In the genomic region with DNA sequence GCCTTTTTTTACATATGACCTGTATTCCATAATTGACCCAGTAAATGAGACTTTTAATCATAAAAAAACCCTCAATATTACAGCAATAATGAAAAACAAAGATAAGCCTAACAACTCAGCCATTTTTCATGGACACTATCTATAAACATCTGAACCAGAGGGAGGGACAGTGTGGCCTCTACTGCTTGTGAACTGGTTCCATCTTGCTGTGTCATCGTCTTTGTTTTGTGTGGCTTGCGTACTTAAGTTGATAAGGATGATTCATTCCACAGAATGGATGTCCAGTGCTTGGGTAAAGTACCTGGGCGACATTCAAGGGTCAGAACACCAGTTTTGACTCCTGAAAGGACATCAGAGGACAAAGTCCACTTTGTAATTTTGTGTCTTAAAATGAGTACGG, we compare ENCODE assay signal across 13 mouse cellular contexts. TPM values are rescaled to one million over a fixed set of nuclear protein-coding genes. Genes with fewer than 3 reads are reported as not detected.
DNase-seq lines count a peak whose midpoint lies in the region; ATAC-seq and TF ChIP-seq lines count a peak whose summit lies in the region.
"Had no signal": no experiment of that assay in that cellular context is flagged by ENCODE, and none has a peak within 500 bp of the region (broad histone marks: within the 10 kb centered on the region; RNA-seq: fewer than 3 reads in every experiment).

No protein-coding gene starts in this region.

- DNase-seq in heart, postnatal 14 days = no peak
- DNase-seq in limb, embryonic 10.5 days (ENCODE audit: low spot score) = no peak
- no peak for DNase-seq in G1E (ENCODE audit: low spot score)
- no peak for DNase-seq in adrenal gland, adult 8-10 months
- no peak for DNase-seq in natural killer cell, adult 2 months (ENCODE audit: low spot score in 2 of 2)

- no peak overlapping the region for H3K4me2 ChIP-seq in heart, embryonic 12.5 days
- peak overlapping the region; percentile 50; the same call in 1 of the 2 replicates for H3K4me2 ChIP-seq in limb, embryonic 13.5 days (replicated peaks)
- peak overlapping the region; percentile 49 for H3K4me2 ChIP-seq in liver, embryonic 15.5 days

- no peaks in the 10 kb centered on the region for H3K9me3 ChIP-seq in heart, embryonic 12.5 days (replicated peaks)
- no peaks in the 10 kb centered on the region for H3K9me3 ChIP-seq in limb, embryonic 13.5 days
- no peaks in the 10 kb centered on the region for H3K9me3 ChIP-seq in limb, embryonic 10.5 days (replicated peaks)
- H3K9me3 ChIP-seq in G1E (replicated peaks) = 0 out of 2 replicates have a peak, but pooled peaks cover 5% of the 10 kb centered on the region
- H3K9me3 ChIP-seq in liver, embryonic 15.5 days (replicated peaks) = no peaks in the 10 kb centered on the region
- H3K9me3 ChIP-seq: forebrain, embryonic 13.5 days; midbrain, embryonic 12.5 days; stomach, embryonic 15.5 days had no signal

- no peak overlapping the region for H3K4me3 ChIP-seq in heart, embryonic 12.5 days
- H3K4me3 ChIP-seq in limb, embryonic 13.5 days = no peak overlapping the region
- H3K4me3 ChIP-seq in limb, embryonic 10.5 days = no peak overlapping the region
- peak overlapping the region; percentile 17; the same call in 1 of the 2 replicates for H3K4me3 ChIP-seq in G1E (ENCODE audit: low read depth, low read length)
- no peak overlapping the region for H3K4me3 ChIP-seq in liver, embryonic 15.5 days (replicated peaks)
- H3K4me3 ChIP-seq: forebrain, embryonic 13.5 days; midbrain, embryonic 12.5 days; myocyte; stomach, embryonic 15.5 days had no signal

- H3K36me3 ChIP-seq in heart, embryonic 12.5 days = no peaks in the 10 kb centered on the region
- H3K36me3 ChIP-seq in limb, embryonic 13.5 days = no peaks in the 10 kb centered on the region
- H3K36me3 ChIP-seq in limb, embryonic 10.5 days = no peaks in the 10 kb centered on the region
- peaks cover 3% of the 10 kb centered on the region for H3K36me3 ChIP-seq in G1E (replicated peaks)
- no peaks in the 10 kb centered on the region for H3K36me3 ChIP-seq in liver, embryonic 15.5 days (replicated peaks)
- H3K36me3 ChIP-seq: midbrain, embryonic 12.5 days; stomach, embryonic 15.5 days had no signal

- peaks cover 17% of the 10 kb centered on the region for H3K4me1 ChIP-seq in heart, embryonic 12.5 days (replicated peaks)
- H3K4me1 ChIP-seq in limb, embryonic 13.5 days = peaks cover 24% of the 10 kb centered on the region
- peaks cover 23% of the 10 kb centered on the region for H3K4me1 ChIP-seq in limb, embryonic 10.5 days
- peaks cover 71% of the 10 kb centered on the region for H3K4me1 ChIP-seq in G1E (ENCODE audit: insufficient read depth, low read depth, low read length)
- peaks cover 47% of the 10 kb centered on the region for H3K4me1 ChIP-seq in liver, embryonic 15.5 days (replicated peaks)

- WGBS in heart, embryonic 12.5 days = 76% methylated on average over 4 of the region's 4 CpGs
- WGBS in limb, embryonic 13.5 days = 84% methylated on average over 4 of the region's 4 CpGs
- 89% methylated on average over 4 of the region's 4 CpGs for WGBS in limb, embryonic 10.5 days
- 34% methylated on average over 4 of the region's 4 CpGs for WGBS in liver, embryonic 15.5 days (ENCODE audit: insufficient replicate concordance)

- H3K9ac ChIP-seq in heart, embryonic 12.5 days = no peak overlapping the region
- H3K9ac ChIP-seq in limb, embryonic 13.5 days = no peak overlapping the region
- no peak overlapping the region for H3K9ac ChIP-seq in liver, embryonic 15.5 days
- H3K9ac ChIP-seq: forebrain, embryonic 13.5 days; midbrain, embryonic 12.5 days; stomach, embryonic 15.5 days had no signal

- peak; percentile 30; the same call in 1 of the 2 replicates for ATAC-seq in heart, embryonic 12.5 days (ENCODE audit: insufficient number of reproducible peaks, low FRiP score)
- no peak for ATAC-seq in limb, embryonic 13.5 days (ENCODE audit: low FRiP score, low read depth)
- ATAC-seq in G1E (ENCODE audit: extremely low read depth, insufficient number of reproducible peaks, low FRiP score, poor library complexity, severe bottlenecking) = peak; percentile 35; the same call in 1 of the 2 replicates
- no peak for ATAC-seq in liver, embryonic 15.5 days (ENCODE audit: insufficient read depth)
- ATAC-seq: forebrain, embryonic 13.5 days; hindbrain, postnatal 0 days had no signal

- intact Hi-C loops in heart, postnatal 14 days (cut with DNase I) = loop anchor here (2.0 to 10.0 kb wide), 3 partner anchors 63 to 503 kb away; a partner anchor contains a TSS

- TF ChIP-seq CTCF in G1E (IDR thresholded peaks at IDR 0.05; ENCODE audit: low read depth, low read length) = no peak

- peaks cover 16% of the 10 kb centered on the region; the same call in 1 of the 2 replicates for H3K27me3 ChIP-seq in heart, embryonic 12.5 days (replicated peaks)
- peaks cover 7% of the 10 kb centered on the region; the same call in 1 of the 2 replicates for H3K27me3 ChIP-seq in limb, embryonic 13.5 days
- H3K27me3 ChIP-seq in limb, embryonic 10.5 days (ENCODE audit: low read depth, poor library complexity, severe bottlenecking) = 0 out of 2 replicates have a peak, but pooled peaks cover 10% of the 10 kb centered on the region
- peaks cover 3% of the 10 kb centered on the region; the same call in 1 of the 2 replicates for H3K27me3 ChIP-seq in G1E (ENCODE audit: insufficient read depth, low read length)
- no peaks in the 10 kb centered on the region for H3K27me3 ChIP-seq in liver, embryonic 15.5 days
- H3K27me3 ChIP-seq: forebrain, embryonic 13.5 days; stomach, embryonic 15.5 days had no signal

- H3K27ac ChIP-seq in heart, embryonic 12.5 days (ENCODE audit: poor library complexity, severe bottlenecking) = peak overlapping the region; percentile 51; the same call in 1 of the 2 replicates
- no peak overlapping the region for H3K27ac ChIP-seq in limb, embryonic 13.5 days
- H3K27ac ChIP-seq in limb, embryonic 10.5 days = no peak overlapping the region
- no peak overlapping the region; the same call in 1 of the 2 replicates for H3K27ac ChIP-seq in liver, embryonic 15.5 days (replicated peaks)
- H3K27ac ChIP-seq: forebrain, embryonic 13.5 days; hindbrain, postnatal 0 days; midbrain, embryonic 12.5 days; stomach, embryonic 15.5 days had no signal

RNA-seq across cellular contexts. Expression of a gene that starts 3.5 kb away (rescaled TPM):
- polyA plus RNA-seq in heart, embryonic 12.5 days (2016; fragmentation: Nextera tagmentation; extraction: Ambion mirVana) = 28.0 and 30.1 TPM in 2 replicates
- 10 to 100 TPM; 20.9 to 26.6 TPM for total RNA-seq in heart, postnatal 14 days (2021)
- 31.0 and 34.9 TPM in 2 replicates for polyA plus RNA-seq in limb, embryonic 13.5 days (2015; fragmentation: Nextera tagmentation; extraction: Ambion mirVana)
- 19.0 and 25.2 TPM in 2 replicates for polyA plus RNA-seq in limb, embryonic 10.5 days (2016; fragmentation: Nextera tagmentation; extraction: Ambion mirVana)
- total RNA-seq in G1E (2014; fragmentation: Nextera tagmentation) = 28.7 and 30.6 TPM in 2 replicates
- total RNA-seq in G1E (2017) = 8.2 and 13.3 TPM in 2 replicates
- polyA plus RNA-seq in G1E (2012) = 15.8 and 18.0 TPM in 2 replicates
- polyA plus RNA-seq in liver, embryonic 15.5 days (2015; fragmentation: Nextera tagmentation; extraction: Ambion mirVana) = 11.2 and 14.6 TPM in 2 replicates
- 10 to 100 TPM; 44.0 to 57.9 (median 47.5) TPM for total RNA-seq in adrenal gland, adult 8-10 months (2022)

RNA-seq across cellular contexts. Expression of a gene that starts 23.0 kb away (rescaled TPM):
- 10.1 and 10.6 TPM in 2 replicates for polyA plus RNA-seq in heart, embryonic 12.5 days (2016; fragmentation: Nextera tagmentation; extraction: Ambion mirVana)
- total RNA-seq in heart, postnatal 14 days (2021) = 1 to 10 TPM; 5.5 to 5.6 TPM
- 10.6 and 11.7 TPM in 2 replicates for polyA plus RNA-seq in limb, embryonic 13.5 days (2015; fragmentation: Nextera tagmentation; extraction: Ambion mirVana)
- polyA plus RNA-seq in limb, embryonic 10.5 days (2016; fragmentation: Nextera tagmentation; extraction: Ambion mirVana) = 11.1 and 11.2 TPM in 2 replicates
- 40.5 and 43.2 TPM in 2 replicates for total RNA-seq in G1E (2014; fragmentation: Nextera tagmentation)
- 8.9 and 11.4 TPM in 2 replicates for total RNA-seq in G1E (2017)
- polyA plus RNA-seq in G1E (2012) = 25.1 and 31.2 TPM in 2 replicates
- 11.0 and 11.6 TPM in 2 replicates for polyA plus RNA-seq in liver, embryonic 15.5 days (2015; fragmentation: Nextera tagmentation; extraction: Ambion mirVana)
- total RNA-seq in adrenal gland, adult 8-10 months (2022) = 10 to 100 TPM; 15.7 to 24.0 (median 19.6) TPM

RNA-seq across cellular contexts. Expression of a gene that starts 36.3 kb away (rescaled TPM):
- polyA plus RNA-seq in heart, embryonic 12.5 days (2016; fragmentation: Nextera tagmentation; extraction: Ambion mirVana) = 6.8 and 7.9 TPM in 2 replicates
- 1 to 10 TPM; 7.4 to 8.6 TPM for total RNA-seq in heart, postnatal 14 days (2021)
- 27.6 and 28.9 TPM in 2 replicates for polyA plus RNA-seq in limb, embryonic 13.5 days (2015; fragmentation: Nextera tagmentation; extraction: Ambion mirVana)
- polyA plus RNA-seq in limb, embryonic 10.5 days (2016; fragmentation: Nextera tagmentation; extraction: Ambion mirVana) = 28.5 and 36.3 TPM in 2 replicates
- total RNA-seq in G1E (2014; fragmentation: Nextera tagmentation) (not detected in 2 replicates), G1E (2017) (0.17 and 0.22 TPM in 2 replicates)
- 0.05 and 0.12 TPM in 2 replicates for polyA plus RNA-seq in G1E (2012)
- 1.8 and 1.9 TPM in 2 replicates for polyA plus RNA-seq in liver, embryonic 15.5 days (2015; fragmentation: Nextera tagmentation; extraction: Ambion mirVana)
- total RNA-seq in adrenal gland, adult 8-10 months (2022) = 10 to 100 TPM; 34.6 to 43.3 (median 38.7) TPM

RNA-seq across cellular contexts. Expression of a gene that starts 55.0 kb away (rescaled TPM):
- polyA plus RNA-seq in heart, embryonic 12.5 days (2016; fragmentation: Nextera tagmentation; extraction: Ambion mirVana) = 1.2 and 1.7 TPM in 2 replicates
- total RNA-seq in heart, postnatal 14 days (2021) = 1 to 10 TPM; 1.4 to 1.9 TPM
- polyA plus RNA-seq in limb, embryonic 13.5 days (2015; fragmentation: Nextera tagmentation; extraction: Ambion mirVana) = 2.3 and 4.8 TPM in 2 replicates
- 2.5 and 3.3 TPM in 2 replicates for polyA plus RNA-seq in limb, embryonic 10.5 days (2016; fragmentation: Nextera tagmentation; extraction: Ambion mirVana)
- total RNA-seq in G1E (2014; fragmentation: Nextera tagmentation) (1.9 TPM in 1 of 2 replicates, not detected in the other), G1E (2017) (0.93 and 2.0 TPM in 2 replicates)
- polyA plus RNA-seq in G1E (2012) = 0.55 and 0.67 TPM in 2 replicates
- polyA plus RNA-seq in liver, embryonic 15.5 days (2015; fragmentation: Nextera tagmentation; extraction: Ambion mirVana) = 1.4 and 1.5 TPM in 2 replicates
- total RNA-seq in adrenal gland, adult 8-10 months (2022) = 10 to 100 TPM in 2 of 4 experiments, 1 to 10 TPM in 2; 8.0 to 18.6 (median 10.3) TPM

Comparison
In these comparisons a context has a peak if more than half of its experiments do, and no peak if none do; other contexts are left out.
1. ATAC-seq: peak in heart, embryonic 12.5 days (single experiment) and G1E (single experiment); none in limb, embryonic 13.5 days (single experiment) and liver, embryonic 15.5 days (single experiment).